Mouse (Mus musculus) embryonic facial prominence, embryonic 10.5 days (tissue): ENCODE results near the gene Olfr286. TPM values are rescaled to one million over a fixed set of nuclear protein-coding genes. Genes with fewer than 3 reads are reported as not detected.

Experiments
- DNase-seq: peaks from one replicate; pipeline ENCODE4 v3.0.0-alpha.2; 2017; ENCODE audit warnings: low spot score
- H3K27ac ChIP-seq: fragments of 300-500 bp; sonication (generic); replicated peaks from 2 replicates; pipeline ENCODE4 v1.5.1; 2016; ENCODE audit warnings: mild to moderate bottlenecking
- H3K27me3 ChIP-seq: fragments of 300-500 bp; sonication (generic); replicated peaks from 2 replicates; pipeline ENCODE4 v1.6.1; 2016; ENCODE audit warnings: low read depth, mild to moderate bottlenecking; ENCODE audit not compliant: poor library complexity, severe bottlenecking
- H3K36me3 ChIP-seq: fragments of 300-500 bp; sonication (generic); replicated peaks from 2 replicates; pipeline ENCODE4 v1.6.1; 2016; ENCODE audit warnings: mild to moderate bottlenecking, moderate library complexity
- H3K4me1 ChIP-seq: fragments of 300-500 bp; sonication (generic); 2 replicates; pipeline ENCODE4 v1.6.1; 2016
- H3K4me3 ChIP-seq: fragments of 300-500 bp; sonication (generic); 2 replicates; pipeline ENCODE4 v1.5.1; 2016; ENCODE audit warnings: mild to moderate bottlenecking, moderate library complexity
- H3K9me3 ChIP-seq: fragments of 300-500 bp; sonication (generic); 2 replicates; pipeline ENCODE4 v1.6.1; 2016; ENCODE audit warnings: mild to moderate bottlenecking
- WGBS: fragments of 180-500 bp; shearing (Covaris S2); methylation state at CpG from one replicate; pipeline ENCODE4 v1.1.7; 2016; 5-methylcytosine and 5-hydroxymethylcytosine counted together
- polyA plus RNA-seq: library from polyadenylated mRNA; unstranded; fragments of >200 nt; fragmentation: Nextera tagmentation; extraction: Ambion mirVana; gene quantifications from 2 replicates; pipeline ENCODE4 v1.2.1, GENCODE M21; 2016

The Olfr286 gene
- polyA plus RNA-seq, 1 experiment from 2014 or later = not detected

DNA sequence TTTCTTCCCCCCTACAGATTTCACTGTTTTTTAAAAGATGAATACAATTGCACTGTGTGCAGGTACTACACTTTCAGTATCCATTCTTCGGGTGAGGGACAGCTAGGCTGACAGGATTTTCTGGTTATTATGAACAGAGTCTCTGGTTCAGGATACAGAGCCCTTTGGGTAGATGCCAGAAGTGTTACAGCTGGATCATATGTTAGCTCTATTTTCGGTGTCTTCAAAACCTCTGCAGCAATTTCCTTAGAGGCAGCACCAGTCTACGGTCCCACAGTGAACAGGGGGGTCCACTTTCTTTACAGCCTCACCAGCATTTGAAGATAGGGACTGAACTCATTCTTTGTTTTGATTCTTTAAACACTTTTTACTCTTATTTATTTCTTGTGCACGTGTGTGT lies 49.8 kb downstream of the Olfr286 start:
- peaks cover 16% of the 10 kb centered on the region for H3K4me1 ChIP-seq
- H3K9me3 ChIP-seq = no peaks in the 10 kb centered on the region
- DNase-seq = no peak
- H3K27ac ChIP-seq = no peak overlapping the region
- peaks cover 10% of the 10 kb centered on the region for H3K27me3 ChIP-seq
- no peak overlapping the region for H3K4me3 ChIP-seq
- 75% methylated on average over 4 of the region's 4 CpGs for WGBS
- no peaks in the 10 kb centered on the region for H3K36me3 ChIP-seq

DNA sequence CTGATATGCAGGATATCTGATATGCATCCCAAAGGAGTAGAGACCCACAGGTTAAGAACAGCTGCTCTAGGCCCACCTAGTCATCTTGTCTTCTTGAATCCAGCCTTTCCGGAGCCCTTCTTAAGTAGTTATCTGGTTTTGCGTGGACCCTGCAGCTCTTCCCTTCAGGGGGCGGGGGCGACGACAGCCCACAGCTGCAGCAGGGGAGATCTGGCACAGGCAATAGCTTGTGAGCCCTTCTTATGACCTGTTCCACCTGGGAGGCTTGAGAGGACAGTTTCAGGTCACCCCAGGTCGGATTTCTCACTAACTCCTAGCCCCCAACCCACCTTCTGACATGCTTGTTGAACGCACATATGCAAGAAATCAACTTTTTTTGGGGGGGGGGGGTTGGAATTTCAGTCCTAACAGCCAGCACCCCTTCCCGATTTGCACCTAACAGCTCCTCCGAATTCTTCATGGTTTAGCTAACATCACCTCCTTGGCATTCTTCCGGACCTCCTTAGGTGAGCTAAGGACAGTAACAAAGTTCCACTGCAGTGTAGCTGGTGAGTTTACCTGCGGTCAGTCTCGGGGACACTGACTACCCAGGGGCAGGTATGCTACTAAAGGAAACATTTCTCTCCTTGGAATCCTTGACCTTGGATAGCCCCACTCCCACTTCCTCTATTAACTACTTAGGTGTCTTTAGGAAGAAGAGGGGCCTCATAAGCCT lies 52.2 kb downstream of the Olfr286 start:
- peaks cover 16% of the 10 kb centered on the region for H3K4me1 ChIP-seq
- no peak for DNase-seq
- no peak overlapping the region for H3K27ac ChIP-seq
- 70% methylated on average over 12 of the region's 12 CpGs for WGBS
- H3K27me3 ChIP-seq = peaks cover 30% of the 10 kb centered on the region
- no peaks in the 10 kb centered on the region for H3K36me3 ChIP-seq
- no peaks in the 10 kb centered on the region for H3K9me3 ChIP-seq
- no peak overlapping the region for H3K4me3 ChIP-seq

DNA sequence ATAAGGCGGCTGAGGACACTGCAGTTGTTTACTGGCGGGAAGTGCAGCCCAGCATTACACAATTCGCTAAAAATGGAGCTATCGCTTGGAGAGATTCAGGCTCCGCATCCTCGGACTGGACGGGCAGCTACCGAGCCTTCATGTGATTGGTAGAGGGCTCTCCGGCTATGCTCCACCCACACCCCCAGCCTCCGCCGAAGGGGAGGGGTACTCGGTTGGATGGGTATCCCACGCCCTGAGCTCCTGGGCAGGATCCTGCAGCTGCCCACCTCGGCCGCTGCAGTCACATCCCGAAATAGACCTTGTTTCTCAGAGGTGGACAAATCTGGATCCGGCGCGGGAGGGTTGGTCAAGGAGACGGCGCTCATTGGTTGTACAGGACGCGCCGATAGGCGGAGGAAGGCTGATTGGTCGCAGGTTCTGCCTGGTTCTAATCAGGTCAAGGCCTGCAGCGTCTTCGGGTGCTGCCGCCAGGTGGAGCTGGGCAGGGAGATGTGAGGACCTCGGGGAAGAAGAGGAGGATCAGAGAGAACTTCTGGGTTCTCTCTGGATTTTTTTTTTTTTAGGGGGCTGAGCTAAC lies 53.0 kb downstream of the Olfr286 start:
- Histone ChIP-seq H3K9me3 (no peaks in the 10 kb centered on the region), H3K4me3 (peak overlapping the region; percentile 64), H3K36me3 (no peaks in the 10 kb centered on the region), H3K4me1 (peaks cover 16% of the 10 kb centered on the region), H3K27ac (peak overlapping the region; percentile 45), H3K27me3 (peaks cover 32% of the 10 kb centered on the region)
- DNase-seq = peak; percentile 96
- WGBS = under 1% methylated on average over 30 of the region's 30 CpGs

DNA sequence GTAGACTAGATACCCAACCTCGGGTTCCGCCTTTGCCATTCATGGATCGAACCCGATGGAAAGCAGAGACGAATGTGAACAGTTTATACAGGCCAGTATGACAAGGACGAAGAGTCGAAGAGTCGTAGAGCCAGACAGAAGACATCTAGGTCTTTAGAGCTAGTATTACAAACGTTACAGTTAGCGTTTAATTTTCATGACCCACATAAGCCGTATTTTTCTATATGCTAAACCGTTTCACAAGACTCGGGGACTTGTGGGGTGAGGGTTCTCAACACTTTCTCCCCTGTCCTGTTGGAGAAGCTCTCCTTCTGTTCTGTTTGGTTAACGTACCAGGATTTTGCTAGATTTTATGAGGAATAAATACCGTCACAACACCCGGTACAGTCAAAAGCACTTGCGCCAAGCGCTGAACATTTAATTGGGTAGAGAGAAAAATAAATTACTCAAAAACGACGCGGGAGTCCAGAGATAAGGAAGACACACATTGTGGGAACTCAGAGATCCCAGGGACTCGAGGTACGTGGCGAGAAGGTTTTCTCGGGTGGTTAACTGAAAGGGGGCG lies 53.6 kb downstream of the Olfr286 start:
- Histone ChIP-seq H3K27me3 (peaks cover 32% of the 10 kb centered on the region), H3K4me1 (peaks cover 16% of the 10 kb centered on the region), H3K36me3 (no peaks in the 10 kb centered on the region), H3K4me3 (peak overlapping the region; percentile 64), H3K27ac (peak overlapping the region; percentile 45), H3K9me3 (no peaks in the 10 kb centered on the region)
- no peak for DNase-seq
- 5% methylated on average over 26 of the region's 26 CpGs for WGBS

DNA sequence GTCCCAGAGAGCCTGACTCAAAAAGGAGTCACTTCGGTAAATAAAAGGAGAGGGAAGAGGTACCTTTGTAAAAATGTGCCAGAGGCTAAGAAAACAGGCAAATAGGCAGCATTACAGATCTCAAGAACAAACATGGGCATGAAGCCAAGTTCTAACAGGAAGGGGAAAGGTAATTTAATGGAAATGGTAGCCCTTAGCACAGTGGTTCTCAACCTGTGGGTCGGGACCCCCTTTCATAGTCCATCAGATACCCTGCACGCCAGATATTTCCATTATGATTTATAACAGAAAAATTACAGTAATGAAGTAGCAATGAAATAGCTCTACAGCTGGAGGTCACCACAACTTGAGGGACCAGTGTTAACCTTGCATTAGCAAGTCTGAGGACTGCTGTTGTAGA lies 56.9 kb downstream of the Olfr286 start:
- WGBS = 85% methylated on average over 3 of the region's 3 CpGs
- H3K27ac ChIP-seq = no peak overlapping the region
- peaks cover 52% of the 10 kb centered on the region for H3K27me3 ChIP-seq

More for the DNA sequence above, 56.9 kb downstream of the Olfr286 start:
- no peak overlapping the region for H3K4me3 ChIP-seq
- H3K4me1 ChIP-seq = peaks cover 14% of the 10 kb centered on the region
- H3K36me3 ChIP-seq = no peaks in the 10 kb centered on the region
- H3K9me3 ChIP-seq = no peaks in the 10 kb centered on the region
- DNase-seq = no peak

Other genes starting within 250 kb of the Olfr286 start
- 271 and 282 TPM in 2 replicates for gene Col2a1, start 229.8 kb downstream of the Olfr286 start, polyA plus RNA-seq
- gene Pfkm, start 141.9 kb downstream of the Olfr286 start, polyA plus RNA-seq = 36.6 and 39.8 TPM in 2 replicates
- 46.6 and 47.3 TPM in 2 replicates for gene Senp1, start 140.7 kb downstream of the Olfr286 start, polyA plus RNA-seq
- 38.0 and 43.2 TPM in 2 replicates for gene Asb8, start 68.8 kb downstream of the Olfr286 start, polyA plus RNA-seq
- gene Ccdc184, start 67.3 kb downstream of the Olfr286 start, polyA plus RNA-seq = 2.1 and 2.5 TPM in 2 replicates
- not detected in 2 replicates for gene Olfr288, start 38.9 kb downstream of the Olfr286 start, polyA plus RNA-seq
- gene Gm44579, start 13.5 kb downstream of the Olfr286 start, polyA plus RNA-seq = not detected in 2 replicates
- gene Olfr287, start 13.4 kb downstream of the Olfr286 start, polyA plus RNA-seq = not detected in 2 replicates
- not detected in 2 replicates for gene H1fnt, start 22.8 kb upstream of the Olfr286 start, polyA plus RNA-seq
- 0.44 and 0.52 TPM in 2 replicates for gene Zfp641, start 61.7 kb upstream of the Olfr286 start, polyA plus RNA-seq
- not detected in 2 replicates for gene Olfr285, start 82.9 kb upstream of the Olfr286 start, polyA plus RNA-seq
- not detected in 2 replicates for gene Olfr284, start 106.5 kb upstream of the Olfr286 start, polyA plus RNA-seq
- gene Olfr283, start 146.5 kb upstream of the Olfr286 start, polyA plus RNA-seq = not detected in 2 replicates
- gene Olfr282, start 196.8 kb upstream of the Olfr286 start, polyA plus RNA-seq = not detected in 2 replicates
- not detected in 2 replicates for gene Olfr281, start 218.1 kb upstream of the Olfr286 start, polyA plus RNA-seq
- not detected in 2 replicates for gene OR5BS1P, start 235.4 kb upstream of the Olfr286 start, polyA plus RNA-seq
- 0.20 and 0.26 TPM in 2 replicates for gene Lalba, start 248.3 kb upstream of the Olfr286 start, polyA plus RNA-seq